Mouse (Mus musculus) limb, embryonic 11.5 days (tissue): ENCODE measurements around the gene Gpr156. TPM values are rescaled to one million over a fixed set of nuclear protein-coding genes. Genes with fewer than 3 reads are reported as not detected.

Source experiments
- ATAC-seq: fragments of 200-750 bp; cut with Nextera tagmentation; 2 replicates; pipeline ENCODE4 v1.8.0; 2017; ENCODE audit warnings: low read depth; ENCODE audit not compliant: insufficient number of reproducible peaks, low FRiP score, low TSS enrichment
- DNase-seq: peaks from one replicate; pipeline ENCODE4 v3.0.0-alpha.2; 2015; ENCODE audit warnings: low spot score
- H3K27ac ChIP-seq: fragments of 300-500 bp; sonication (generic); replicated peaks from 2 replicates; pipeline ENCODE4 v1.5.1; 2014; ENCODE audit warnings: low read depth, mild to moderate bottlenecking, low read length
- H3K27me3 ChIP-seq: fragments of 300-500 bp; sonication (generic); 2 replicates; pipeline ENCODE4 v1.6.1; 2014; ENCODE audit warnings: mild to moderate bottlenecking, low read length, mixed read lengths; ENCODE audit not compliant: control insufficient read depth, insufficient read depth
- H3K36me3 ChIP-seq: fragments of 300-500 bp; sonication (generic); 2 replicates; pipeline ENCODE4 v1.6.1; 2014; ENCODE audit warnings: mild to moderate bottlenecking, low read length, moderate library complexity, mixed read lengths; ENCODE audit not compliant: control insufficient read depth, insufficient read depth
- H3K4me1 ChIP-seq: fragments of 300-500 bp; sonication (generic); 2 replicates; pipeline ENCODE4 v1.6.1; 2014; ENCODE audit warnings: low read length, mixed read lengths; ENCODE audit not compliant: control insufficient read depth, insufficient read depth
- H3K4me2 ChIP-seq: fragments of 300-500 bp; sonication (generic); 2 replicates; pipeline ENCODE4 v1.6.1; 2014; ENCODE audit warnings: low read depth, mild to moderate bottlenecking, moderate library complexity; ENCODE audit not compliant: severe bottlenecking
- H3K4me3 ChIP-seq: fragments of 300-500 bp; sonication (generic); 2 replicates; pipeline ENCODE4 v1.5.1; 2014; ENCODE audit warnings: low read depth, low read length
- H3K9ac ChIP-seq: fragments of 300-500 bp; sonication (generic); 2 replicates; pipeline ENCODE4 v1.6.1; 2014; ENCODE audit warnings: mild to moderate bottlenecking, low read length
- H3K9me3 ChIP-seq: fragments of 300-500 bp; sonication (generic); 2 replicates; pipeline ENCODE4 v1.6.1; 2016; ENCODE audit warnings: low read length; ENCODE audit not compliant: control insufficient read depth
- WGBS: fragments of 180-500 bp; shearing (Covaris S2); extraction: QIAGEN DNeasy Blood & Tissue Kit; methylation state at CpG from one replicate; pipeline ENCODE4 v1.1.7; 2014; 5-methylcytosine and 5-hydroxymethylcytosine counted together
- polyA plus RNA-seq: library from polyadenylated mRNA; unstranded; fragments of >200 nt; fragmentation: Nextera tagmentation; extraction: Ambion mirVana; gene quantifications from 2 replicates; pipeline ENCODE4 v1.2.1, GENCODE M21; 2014

The Gpr156 gene
- polyA plus RNA-seq: 0.78 and 0.80 TPM in 2 replicates

- DNase-seq: peak; percentile 72
- Histone ChIP-seq H3K9me3 (no peaks in the 10 kb centered on the region), H3K9ac (peak within 1 kb of the TSS; percentile 62), H3K4me3 (peak within 1 kb of the TSS; percentile 48), H3K27me3 (peaks cover 2% of the 10 kb centered on the region; the same call in 1 of the 2 replicates), H3K27ac (no peak within 1 kb of the TSS), H3K4me2 (peak within 1 kb of the TSS; percentile 92), H3K36me3 (no peaks in the 10 kb centered on the region), H3K4me1 (peaks cover 7% of the 10 kb centered on the region; the same call in 1 of the 2 replicates)
- WGBS: 3% methylated on average over 53 of the region's 53 CpGs
- peak; percentile 38; the same call in 1 of the 2 replicates for ATAC-seq
Observed at GRCm38 (mm10) chr16:37916138-37916817, at the start of gene Gpr156. TSS of gene Gpr156 (plus strand) at chr16:37916496.

GRCm38 (mm10) chr16:37867791-37868505 is 48.3 kb upstream of the Gpr156 start, which contains the start of gene Lrrc58:
TSS of gene Lrrc58 (plus strand) at chr16:37868389.
- WGBS: under 1% methylated on average over 69 of the region's 86 CpGs
- H3K9ac ChIP-seq: peak within 1 kb of the TSS; percentile 99
- H3K36me3 ChIP-seq: no peaks in the 10 kb centered on the region
- ATAC-seq (peak; percentile 91), DNase-seq (peak; percentile 84)
- H3K4me3 ChIP-seq: peak within 1 kb of the TSS; percentile 98
- no peaks in the 10 kb centered on the region for H3K27me3 ChIP-seq
- H3K4me1 ChIP-seq: peaks cover 6% of the 10 kb centered on the region; the same call in 1 of the 2 replicates
- peak within 1 kb of the TSS; percentile 77 for H3K4me2 ChIP-seq
- H3K9me3 ChIP-seq: no peaks in the 10 kb centered on the region
- peak within 1 kb of the TSS; percentile 98 for H3K27ac ChIP-seq

- peak overlapping the region; percentile 99 for H3K9ac ChIP-seq
- peak overlapping the region; percentile 77 for H3K4me2 ChIP-seq
- peak overlapping the region; percentile 98 for H3K27ac ChIP-seq
- H3K27me3 ChIP-seq: no peaks in the 10 kb centered on the region
- DNase-seq (peak; percentile 82), ATAC-seq (peak; percentile 63)
- H3K9me3 ChIP-seq: no peaks in the 10 kb centered on the region
- H3K4me3 ChIP-seq: peak overlapping the region; percentile 98
- under 1% methylated on average over 81 of the region's 87 CpGs for WGBS
- H3K36me3 ChIP-seq: no peaks in the 10 kb centered on the region
- peaks cover 6% of the 10 kb centered on the region; the same call in 1 of the 2 replicates for H3K4me1 ChIP-seq
Observed at GRCm38 (mm10) chr16:37868506-37869469, 47.5 kb upstream of the Gpr156 start.

- H3K9me3 ChIP-seq: no peaks in the 10 kb centered on the region
- no peak for DNase-seq
- H3K27me3 ChIP-seq: no peaks in the 10 kb centered on the region
- H3K27ac ChIP-seq: no peak overlapping the region
- no peaks in the 10 kb centered on the region for H3K36me3 ChIP-seq
- H3K4me2 ChIP-seq: peak overlapping the region; percentile 77
- ATAC-seq: no peak
- peak overlapping the region; percentile 98 for H3K4me3 ChIP-seq
- peaks cover 6% of the 10 kb centered on the region; the same call in 1 of the 2 replicates for H3K4me1 ChIP-seq
- 35% methylated on average over 4 of the region's 4 CpGs for WGBS
- H3K9ac ChIP-seq: peak overlapping the region; percentile 99
Observed at GRCm38 (mm10) chr16:37869470-37870231, 46.6 kb upstream of the Gpr156 start.

GRCm38 (mm10) chr16:37871112-37871715 is 45.1 kb upstream of the Gpr156 start:
- no peak for ATAC-seq
- Histone ChIP-seq H3K9ac (no peak overlapping the region), H3K4me3 (no peak overlapping the region), H3K27me3 (no peaks in the 10 kb centered on the region), H3K4me1 (peaks cover 6% of the 10 kb centered on the region; the same call in 1 of the 2 replicates), H3K9me3 (no peaks in the 10 kb centered on the region), H3K4me2 (no peak overlapping the region), H3K36me3 (no peaks in the 10 kb centered on the region), H3K27ac (no peak overlapping the region)
- 89% methylated on average over 4 of the region's 4 CpGs for WGBS
- DNase-seq: no peak

GRCm38 (mm10) chr16:37874501-37875235 is 41.6 kb upstream of the Gpr156 start:
- peaks cover 6% of the 10 kb centered on the region; the same call in 1 of the 2 replicates for H3K36me3 ChIP-seq
- no peak for ATAC-seq
- WGBS: 91% methylated on average over 4 of the region's 4 CpGs

GRCm38 (mm10) chr16:37877406-37877805 is 38.9 kb upstream of the Gpr156 start:
- H3K4me3 ChIP-seq: no peak overlapping the region
- no peak for DNase-seq
- no peak overlapping the region for H3K27ac ChIP-seq
- H3K9me3 ChIP-seq: no peaks in the 10 kb centered on the region
- H3K4me1 ChIP-seq: no peaks in the 10 kb centered on the region
- H3K4me2 ChIP-seq: no peak overlapping the region
- no peaks in the 10 kb centered on the region for H3K27me3 ChIP-seq
- peaks cover 9% of the 10 kb centered on the region; the same call in 1 of the 2 replicates for H3K36me3 ChIP-seq
- ATAC-seq: no peak
- H3K9ac ChIP-seq: no peak overlapping the region
- WGBS: 97% methylated on average over 3 of the region's 3 CpGs

More at GRCm38 (mm10) chr16:37874501-37875235, 41.6 kb upstream of the Gpr156 start:
- H3K4me2 ChIP-seq: no peak overlapping the region
- H3K9me3 ChIP-seq: no peaks in the 10 kb centered on the region
- no peaks in the 10 kb centered on the region for H3K27me3 ChIP-seq
- peaks cover 5% of the 10 kb centered on the region; the same call in 1 of the 2 replicates for H3K4me1 ChIP-seq
- no peak overlapping the region for H3K4me3 ChIP-seq
- no peak overlapping the region for H3K27ac ChIP-seq
- H3K9ac ChIP-seq: no peak overlapping the region
- no peak for DNase-seq
